Mouse (Mus musculus) naive thymus-derived CD4-positive, alpha-beta T cell, adult 2 months (primary cell): ENCODE results near the gene Olfr279.

Source experiments
- DNase-seq: peaks from one replicate; pipeline ENCODE4 v3.0.0-alpha.2; 2011; ENCODE audit warnings: low read depth

Olfr279 gene

DNA sequence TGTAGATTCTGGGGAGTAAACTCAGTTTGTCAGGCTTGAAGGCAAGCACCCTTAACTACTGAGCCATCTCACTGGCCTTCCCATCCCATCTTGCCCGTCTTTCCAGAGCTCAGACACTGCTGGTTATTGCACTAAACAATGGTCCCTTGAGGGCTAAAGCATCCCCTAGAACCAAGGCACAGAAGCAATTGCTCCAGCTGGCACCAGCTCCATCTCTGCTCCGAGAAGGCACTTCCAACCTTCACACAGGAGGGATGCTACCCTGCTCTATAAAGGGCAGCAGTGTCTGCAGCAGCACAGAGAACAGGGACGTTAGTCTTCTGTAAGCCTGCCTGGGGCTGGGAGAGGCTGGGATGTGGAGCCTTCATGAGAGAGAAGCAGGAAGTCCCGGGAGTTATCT is at the start of gene Olfr279:
Olfr279 (plus strand) TSS at position 301 of the 400 bp plus-strand sequence.
- no peak for DNase-seq

DNA sequence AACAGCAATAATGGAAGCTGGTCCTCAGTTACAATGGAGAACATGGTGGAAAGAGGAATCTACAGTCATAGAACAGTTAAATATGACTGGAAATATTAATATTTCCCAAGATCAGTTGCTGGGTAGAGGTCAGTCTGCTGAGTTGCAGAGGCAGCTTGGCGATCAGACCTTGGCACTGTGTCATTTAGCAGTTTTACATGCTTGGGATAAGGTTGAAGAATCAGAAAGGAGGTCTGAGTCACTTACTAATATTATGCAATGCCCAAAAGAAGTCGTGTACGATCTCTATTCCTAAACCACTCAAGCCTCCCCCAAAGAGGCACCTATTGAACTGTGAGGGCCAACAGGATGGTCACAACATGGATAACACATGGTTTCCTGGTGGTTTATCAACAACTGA is 47.6 kb upstream of the Olfr279 start:
- DNase-seq, result no peak

DNA sequence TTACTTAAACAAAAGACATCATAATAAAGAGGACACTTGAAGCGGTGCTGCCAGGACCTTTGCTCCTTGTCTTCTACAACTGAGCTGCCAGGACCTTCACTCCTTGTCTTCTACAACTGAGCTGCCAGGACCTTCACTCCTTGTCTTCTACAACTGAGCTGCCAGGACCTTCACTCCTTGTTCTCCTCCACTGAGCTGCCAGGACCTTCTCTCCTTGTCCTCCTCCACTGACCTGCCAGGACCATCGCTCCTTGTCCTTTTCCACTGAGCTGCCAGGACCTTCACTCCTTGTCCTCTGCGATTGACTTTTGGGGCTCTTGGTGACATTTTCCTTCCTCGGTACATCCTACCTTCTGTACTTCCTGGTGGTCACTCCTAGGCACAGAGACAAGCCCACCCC is 43.7 kb upstream of the Olfr279 start:
- no peak for DNase-seq

DNA sequence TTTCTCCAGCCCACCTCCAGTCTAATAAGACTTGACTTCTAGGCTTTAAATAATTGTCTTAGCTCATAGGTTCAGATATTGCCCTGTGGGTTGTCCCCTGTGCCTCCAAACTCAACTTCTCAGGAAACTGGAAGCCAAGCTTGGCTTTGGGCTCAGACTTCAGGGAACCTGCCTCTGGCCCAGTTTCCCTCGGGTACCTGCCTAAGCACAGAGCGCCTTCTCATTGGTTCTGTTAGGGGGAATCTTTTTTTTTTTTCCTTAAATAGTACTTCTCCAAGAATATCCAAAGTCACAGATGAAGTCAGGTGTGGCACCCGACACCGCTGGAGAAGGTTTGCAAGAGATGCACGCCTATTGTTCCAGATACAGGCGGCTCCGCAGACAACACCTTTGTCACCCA is 39.9 kb upstream of the Olfr279 start, which contains the start of gene Olfr281:
Olfr281 (plus strand) TSS at position 301 of the 400 bp plus-strand sequence.
- DNase-seq, result no peak

DNA sequence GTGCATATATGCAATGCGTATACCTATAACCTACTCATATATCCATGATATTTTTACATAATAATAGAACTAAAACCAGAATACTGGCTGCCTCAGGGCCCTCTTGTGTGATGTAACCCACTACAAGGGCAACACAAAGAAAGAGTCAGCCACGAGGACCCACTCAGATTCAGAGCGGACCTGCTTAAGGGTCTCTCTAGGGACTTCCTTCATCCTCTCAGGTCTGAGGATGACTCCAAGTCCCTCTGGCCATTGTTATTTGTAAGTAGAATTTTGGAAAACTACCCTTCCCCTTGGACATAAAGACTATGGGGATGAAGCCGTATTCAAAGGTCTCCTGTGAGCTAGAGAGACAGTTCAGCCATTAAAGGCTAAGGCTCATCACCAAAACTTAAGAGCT is 22.6 kb upstream of the Olfr279 start, which contains the start of gene OR5BS1P:
OR5BS1P (plus strand) TSS at position 301 of the 400 bp plus-strand sequence.
- no peak for DNase-seq

DNA sequence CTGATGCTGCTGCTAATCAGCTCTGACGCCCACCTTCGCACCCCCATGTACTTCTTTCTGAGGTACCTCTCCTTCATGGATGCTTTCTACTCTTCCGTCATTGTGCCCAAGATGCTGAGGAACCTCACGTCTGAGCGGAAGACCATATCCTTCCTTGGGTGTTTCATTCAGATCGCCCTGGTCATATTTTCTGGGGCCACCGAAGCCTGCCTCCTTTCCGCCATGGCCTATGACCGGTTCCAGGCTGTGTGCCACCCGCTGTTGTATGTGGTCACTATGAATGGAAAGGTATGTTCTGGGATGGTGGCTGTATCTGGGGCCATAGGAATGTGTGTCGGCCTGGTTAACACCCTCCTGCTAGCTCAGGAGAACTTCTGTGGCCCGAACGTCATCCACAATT is 20.7 kb upstream of the Olfr279 start:
- no peak for DNase-seq

DNA sequence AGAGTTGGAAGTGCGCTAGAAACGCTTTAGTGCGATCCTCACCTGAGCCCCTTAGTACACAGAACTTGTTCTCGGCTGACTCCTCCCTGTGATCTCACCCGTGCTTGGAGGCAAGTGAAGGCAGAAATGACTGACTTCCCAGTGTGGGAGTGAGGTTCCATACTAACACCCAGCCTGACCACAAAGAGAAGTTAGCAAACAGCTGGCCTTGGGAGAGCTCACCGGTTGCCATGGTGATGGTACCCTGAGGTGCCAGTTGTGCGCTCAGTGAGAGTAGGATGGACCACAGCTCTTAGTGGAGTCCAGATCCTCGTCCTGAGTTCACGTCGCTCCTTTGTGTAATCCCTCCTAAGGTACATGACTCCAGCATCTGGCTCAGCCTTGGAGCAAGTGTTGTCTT is 17.2 kb upstream of the Olfr279 start:
- no peak for DNase-seq

DNA sequence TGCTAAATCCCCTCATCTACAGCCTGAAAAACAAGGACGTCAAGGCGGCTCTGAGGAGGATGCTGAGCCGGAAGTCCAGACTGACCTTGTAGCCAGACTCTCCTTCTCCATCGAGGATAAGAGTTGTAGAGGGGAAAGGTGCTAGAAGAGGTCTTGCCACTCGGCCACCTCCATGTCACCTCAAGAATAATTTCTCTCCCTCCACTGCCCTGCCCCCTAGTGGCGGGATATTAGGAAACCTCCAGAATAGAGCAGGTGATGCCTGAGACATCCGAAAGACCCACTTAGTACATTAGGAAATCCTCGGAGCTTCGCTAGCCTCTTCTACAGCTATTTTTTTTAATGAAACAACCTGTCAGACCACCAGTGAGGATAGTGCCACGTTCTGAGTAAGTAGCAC is 16.8 kb upstream of the Olfr279 start:
- peak; percentile 62 for DNase-seq

DNA sequence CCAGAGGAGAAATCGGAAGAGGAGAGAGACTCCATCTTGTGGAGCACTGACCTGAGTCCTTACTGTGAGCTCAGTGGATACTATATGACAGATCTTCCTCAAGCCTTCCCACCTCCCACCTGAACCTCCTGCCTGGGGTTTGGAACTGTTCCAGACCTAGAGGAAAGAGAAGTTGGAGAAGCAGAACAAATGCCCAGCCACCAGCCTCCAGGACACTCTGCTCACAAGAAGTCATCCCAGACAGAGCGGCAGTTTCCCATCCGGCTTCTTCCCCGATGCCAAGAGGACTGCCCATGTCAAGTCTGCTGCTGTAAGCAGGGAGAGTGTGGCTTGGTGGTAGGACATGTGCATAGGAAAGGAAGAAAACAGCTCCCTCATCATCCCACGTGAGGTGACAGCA is 15.9 kb upstream of the Olfr279 start:
- no peak for DNase-seq

DNA sequence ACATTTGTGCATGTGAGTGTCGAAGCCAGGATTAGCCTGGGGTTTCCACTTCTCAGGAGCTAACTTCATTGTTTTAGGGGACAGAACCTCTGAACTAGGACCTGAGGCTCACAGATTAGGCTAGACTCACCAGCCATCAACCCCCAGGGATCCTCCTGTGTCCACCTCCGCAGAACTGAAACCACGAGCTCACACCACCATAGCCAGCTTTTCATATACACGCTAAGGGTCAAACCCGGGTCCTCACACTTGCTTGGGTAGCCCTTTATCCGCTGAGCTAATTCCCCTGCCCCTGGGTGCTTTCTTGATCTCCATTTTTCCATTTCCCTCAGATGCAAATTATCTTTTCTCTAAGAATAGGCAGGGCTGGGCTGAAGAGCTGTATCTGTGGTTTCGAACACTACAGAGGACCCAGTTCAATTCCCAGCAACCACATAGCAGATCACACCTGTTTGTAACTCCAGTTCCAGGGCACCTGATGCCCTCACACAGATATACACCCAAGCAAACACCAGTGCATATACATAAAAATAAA is 12.6 kb upstream of the Olfr279 start:
- no peak for DNase-seq

DNA sequence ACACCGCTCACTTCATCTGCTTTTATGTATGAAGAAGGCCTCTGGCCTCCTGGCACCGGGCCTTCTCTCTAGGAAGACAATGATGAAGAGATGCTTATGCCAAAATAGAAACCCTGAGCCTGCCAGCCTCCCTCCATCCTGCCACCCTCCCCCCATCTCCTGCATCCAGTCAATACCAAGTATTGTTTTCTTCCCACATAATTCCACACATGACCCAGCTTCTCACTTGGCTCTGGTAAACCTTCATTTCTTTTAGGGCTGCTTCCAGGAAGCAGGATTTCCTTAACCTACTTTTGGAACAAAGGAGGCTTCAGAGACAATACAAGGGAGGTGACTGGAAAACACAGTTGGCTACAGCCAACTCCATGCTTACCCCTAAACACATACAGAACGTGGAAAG is 9.5 kb upstream of the Olfr279 start, which contains the start of gene Lalba:
Lalba (minus strand) TSS at position 21 of the 400 bp plus-strand sequence.
- no peak for DNase-seq

DNA sequence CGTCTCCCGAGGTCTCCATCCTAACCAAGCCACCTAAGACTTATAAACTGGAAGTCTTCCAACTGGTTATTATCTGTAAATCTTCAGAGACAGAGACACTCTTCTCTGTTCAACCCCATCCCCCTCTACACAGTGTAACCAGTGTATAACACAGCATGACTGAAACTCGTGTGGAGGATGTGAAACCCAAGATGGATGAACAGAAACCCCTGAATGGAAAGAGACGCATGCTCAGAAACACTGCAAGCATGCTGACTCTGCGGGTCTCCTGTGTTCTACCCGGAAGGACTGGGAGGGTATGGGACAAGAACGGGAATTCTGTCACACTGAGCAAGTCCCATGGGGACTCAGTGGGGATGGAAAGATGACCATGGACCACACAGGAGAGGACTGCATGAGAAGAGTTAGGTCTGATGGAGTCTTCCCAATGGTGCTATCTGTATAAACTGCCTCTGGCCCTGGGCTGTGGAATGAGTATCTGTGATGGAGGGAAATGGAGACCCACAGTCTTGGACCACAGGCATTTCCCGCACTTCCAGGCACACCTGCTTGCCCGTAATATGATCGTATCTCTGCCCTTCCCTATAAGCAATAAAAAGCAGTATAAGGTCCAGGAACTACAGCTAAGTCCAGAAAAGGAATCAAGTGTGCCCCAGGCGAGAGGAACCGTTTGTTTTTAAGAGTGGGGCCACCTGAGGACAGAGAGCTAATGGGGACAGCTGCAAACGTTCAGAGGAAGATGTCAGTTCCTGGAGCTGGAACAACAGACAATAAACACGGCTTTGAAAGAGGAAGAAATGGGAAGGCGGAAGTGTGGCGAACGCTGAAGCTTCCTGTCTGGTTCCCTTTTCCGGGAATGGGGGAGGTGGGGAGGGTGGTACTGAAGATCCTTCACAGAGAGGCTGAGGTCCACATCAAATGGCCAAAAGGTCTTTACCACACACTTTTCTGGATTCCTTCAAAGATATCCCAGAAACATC is 8.0 kb upstream of the Olfr279 start:
- no peak for DNase-seq

DNA sequence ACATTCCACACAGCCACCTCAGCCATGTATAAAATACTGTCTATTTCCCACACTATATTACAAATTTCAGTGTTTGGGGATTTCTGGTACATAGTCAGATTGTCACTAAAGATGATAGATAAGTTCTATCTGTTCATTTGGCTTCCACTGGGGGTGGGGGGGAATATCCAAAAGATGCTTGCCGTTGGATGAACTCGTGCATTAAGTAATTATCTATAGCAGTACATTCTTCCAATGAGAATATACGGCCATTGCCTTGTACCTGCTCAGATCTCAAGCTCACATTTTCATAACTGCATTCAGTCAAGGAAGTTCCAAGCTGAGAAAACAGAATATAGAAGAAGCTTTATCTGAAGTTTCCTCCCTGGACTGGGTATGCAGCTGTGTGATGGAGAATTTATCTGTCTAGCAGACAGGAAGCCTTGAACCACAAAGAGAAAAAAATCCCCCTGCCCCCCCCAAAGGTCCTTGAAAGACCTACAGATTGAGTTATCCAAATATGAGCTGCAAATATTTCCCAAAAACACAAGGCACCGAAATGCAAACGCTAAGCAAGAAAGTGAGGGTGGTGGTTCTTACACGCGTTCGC is 5.7 kb upstream of the Olfr279 start:
- DNase-seq, result peak; percentile 23

DNA sequence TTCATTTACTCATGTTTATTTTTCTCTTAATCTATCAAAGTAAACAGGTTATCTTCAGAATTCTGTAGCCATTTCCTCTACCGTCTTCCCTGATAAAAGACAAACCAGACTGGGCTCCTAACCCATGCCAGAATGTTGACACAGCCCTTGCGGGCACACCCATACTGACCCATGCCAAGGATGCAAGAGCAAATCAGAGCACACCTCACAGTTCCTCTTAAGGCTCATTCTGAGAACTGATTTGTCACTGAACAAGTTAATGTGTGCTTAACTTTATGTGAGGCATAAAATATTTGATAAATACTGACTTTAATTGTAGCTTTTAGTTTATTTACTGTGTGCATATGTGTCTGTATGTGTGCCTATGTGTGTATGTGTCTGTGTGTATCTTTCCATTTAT is 870 bp upstream of the Olfr279 start:
- no peak for DNase-seq

DNA sequence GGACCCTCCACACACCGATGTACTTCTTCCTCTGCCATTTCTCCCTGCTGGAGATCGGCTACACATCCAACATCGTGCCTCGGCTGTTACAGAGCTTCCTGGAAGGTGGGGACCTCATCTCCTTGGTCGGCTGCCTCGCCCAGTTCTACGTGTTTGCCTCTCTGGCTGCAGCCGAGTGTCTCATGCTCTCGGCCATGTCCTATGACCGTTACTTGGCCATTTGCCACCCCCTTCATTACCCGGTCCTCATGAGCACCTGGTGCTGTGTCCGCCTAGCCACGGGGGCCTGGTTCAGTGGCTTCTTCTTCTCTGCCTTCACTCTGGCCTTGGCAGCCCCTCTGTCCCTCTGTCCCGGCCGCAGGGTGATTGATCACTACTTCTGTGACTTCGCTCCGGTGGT is 5.4 kb downstream of the Olfr279 start:
- no peak for DNase-seq

DNA sequence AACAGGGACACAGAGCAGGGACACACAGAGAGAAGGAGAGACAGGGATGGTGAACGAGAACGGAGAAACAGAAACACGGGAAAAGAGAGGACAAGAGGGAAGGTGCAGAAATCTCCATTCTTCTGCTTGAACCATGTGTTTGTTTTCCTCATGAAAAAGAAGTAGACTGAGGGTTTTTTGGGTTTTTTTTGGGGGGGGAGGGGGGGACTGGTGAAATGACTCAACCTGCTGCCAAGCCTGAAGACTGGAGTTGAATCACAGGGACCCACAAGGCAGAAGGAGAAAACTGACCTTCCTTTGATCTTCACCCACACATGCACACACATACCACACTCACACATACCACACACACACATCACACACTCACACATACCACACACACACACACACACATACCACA is 11.1 kb downstream of the Olfr279 start:
- no peak for DNase-seq

DNA sequence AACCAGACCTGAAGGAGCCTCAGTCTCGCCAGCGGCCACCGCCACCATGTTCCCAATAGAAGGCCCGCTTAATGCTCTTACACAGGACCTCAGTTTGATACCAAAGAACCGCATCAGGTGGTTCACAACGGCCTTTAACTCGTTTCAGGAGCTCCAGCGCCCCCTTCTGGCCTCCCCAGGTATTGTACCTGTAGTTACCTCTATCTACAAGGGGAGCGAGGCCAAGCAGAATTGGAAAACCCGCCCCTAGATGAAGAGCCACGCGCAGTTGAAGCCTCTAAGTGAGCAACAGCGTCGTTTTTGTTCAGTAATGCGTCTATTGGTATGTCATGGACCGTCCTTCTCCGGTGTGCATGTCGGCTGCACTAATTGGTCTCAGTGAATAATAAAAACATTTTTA is 12.3 kb downstream of the Olfr279 start:
- peak; percentile 87 for DNase-seq

DNA sequence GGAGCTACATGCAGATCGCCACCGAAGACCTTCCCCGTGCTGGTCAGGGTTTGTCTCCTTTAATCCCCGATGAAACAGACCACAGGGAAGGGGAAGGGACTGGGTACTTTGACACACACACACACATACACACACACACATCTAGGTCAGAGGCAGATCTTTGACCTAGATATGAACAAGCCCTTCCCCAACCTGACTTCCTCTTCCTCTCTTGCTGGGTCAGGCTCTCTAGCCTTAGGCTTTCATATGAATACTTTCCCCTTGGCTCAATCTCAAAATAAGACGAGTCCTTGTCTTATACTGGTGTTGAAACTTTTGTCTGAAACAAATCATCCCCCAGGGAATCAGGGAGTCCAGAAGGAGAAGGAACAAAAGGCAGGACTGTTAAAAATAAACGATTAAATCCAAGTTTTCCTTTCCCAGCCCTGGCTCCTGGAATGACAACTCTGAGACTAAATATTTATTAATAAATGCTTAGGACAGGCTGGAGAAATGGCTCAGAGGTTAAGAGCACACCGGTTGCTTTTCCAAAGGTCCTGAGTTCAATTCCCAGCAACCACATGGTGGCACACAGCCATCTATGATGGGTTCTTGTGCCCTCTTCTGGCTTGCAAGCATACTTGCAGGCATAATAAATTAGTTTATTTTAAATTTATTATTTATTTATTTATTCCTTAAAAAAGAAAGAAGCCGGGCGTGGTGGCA is 14.2 kb downstream of the Olfr279 start:
- DNase-seq, result peak; percentile 28

DNA sequence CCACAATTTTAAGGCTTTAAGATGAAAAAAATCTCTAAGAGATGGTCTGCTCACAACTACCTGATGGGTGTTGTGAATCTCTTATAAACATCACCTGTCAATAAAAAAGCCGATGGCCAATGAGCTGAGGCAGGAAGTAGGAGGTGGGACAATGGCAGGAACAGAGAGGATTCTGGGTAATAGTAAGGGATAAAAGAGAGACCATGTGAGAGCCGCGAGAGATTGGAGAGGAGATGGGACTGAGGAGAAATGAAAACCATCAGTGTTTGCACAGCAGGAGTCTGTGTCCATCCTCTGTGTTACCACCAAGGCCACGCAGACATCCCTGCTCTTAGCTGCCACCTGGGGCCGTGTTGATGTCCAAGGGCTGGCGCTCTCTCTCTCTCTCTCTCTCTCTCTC is 15.1 kb downstream of the Olfr279 start:
- no peak for DNase-seq

DNA sequence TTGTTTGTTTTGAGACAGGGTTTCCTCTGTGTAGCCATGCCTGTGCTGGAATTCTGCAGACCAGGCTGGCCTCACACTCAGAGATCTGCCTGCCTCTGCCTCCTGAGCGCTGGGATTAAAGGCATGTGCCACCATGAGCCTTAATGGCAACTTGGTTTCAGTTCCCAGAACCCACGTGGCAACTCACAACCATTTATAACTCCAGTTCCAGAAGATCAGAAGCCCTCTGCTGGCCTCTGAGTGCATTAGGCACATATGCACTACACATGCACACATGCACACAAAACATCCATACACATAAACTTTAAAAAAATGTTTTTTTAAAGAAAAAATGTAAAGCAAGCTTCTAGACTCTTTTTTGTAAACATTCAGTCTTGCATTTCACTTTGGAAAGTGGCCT is 17.2 kb downstream of the Olfr279 start:
- no peak for DNase-seq

DNA sequence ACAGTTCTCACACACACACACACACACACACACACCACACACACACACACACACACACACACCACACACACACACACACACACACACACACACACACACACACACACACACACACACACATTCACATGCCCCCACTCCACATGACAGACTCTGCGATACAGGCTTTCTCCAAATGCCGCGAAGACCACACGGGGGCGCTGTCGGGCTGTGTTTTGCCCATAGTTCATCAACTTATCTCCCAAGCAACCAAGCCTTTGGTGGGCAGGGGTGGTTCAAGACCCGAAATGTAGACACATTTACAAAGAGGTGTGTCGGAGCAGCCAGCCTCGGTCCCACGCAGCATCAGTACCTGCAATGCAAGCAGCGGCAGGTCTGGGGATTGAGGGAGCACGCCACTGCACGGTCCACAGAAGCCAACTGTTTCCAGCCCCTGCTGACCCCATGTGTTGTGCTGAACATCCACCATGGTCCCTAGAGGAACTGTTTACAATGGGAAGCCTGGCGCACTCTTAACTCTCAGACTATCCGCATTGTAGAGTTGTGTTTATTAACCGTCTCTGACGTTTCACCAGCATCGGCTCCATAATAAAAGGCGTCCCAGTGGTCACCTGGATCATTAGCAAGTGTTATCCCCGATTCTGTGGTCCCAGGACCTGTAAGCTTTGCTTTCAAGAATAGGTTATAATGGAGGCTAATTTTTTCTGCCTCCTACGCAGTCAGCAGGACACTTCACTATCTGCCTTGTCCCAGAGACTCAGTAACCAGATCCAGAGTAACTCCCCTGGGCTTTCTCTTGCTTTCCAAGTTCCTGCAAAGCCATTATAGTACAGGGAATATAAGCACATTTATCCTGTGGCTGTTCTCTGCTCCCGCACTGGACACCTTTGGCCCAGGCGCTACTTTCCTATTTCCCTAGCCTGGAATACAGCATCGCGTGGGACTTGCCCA is 18.5 kb downstream of the Olfr279 start:
- peak; percentile 92 for DNase-seq
